Mouse (Mus musculus): ENCODE data around the gene Prpf19. TPM values are rescaled to one million over a fixed set of nuclear protein-coding genes. Genes with fewer than 3 reads are reported as not detected.

The Prpf19 gene
- polyA plus RNA-seq, 1 experiment from 2014 or later = 48.8 TPM

DNA sequence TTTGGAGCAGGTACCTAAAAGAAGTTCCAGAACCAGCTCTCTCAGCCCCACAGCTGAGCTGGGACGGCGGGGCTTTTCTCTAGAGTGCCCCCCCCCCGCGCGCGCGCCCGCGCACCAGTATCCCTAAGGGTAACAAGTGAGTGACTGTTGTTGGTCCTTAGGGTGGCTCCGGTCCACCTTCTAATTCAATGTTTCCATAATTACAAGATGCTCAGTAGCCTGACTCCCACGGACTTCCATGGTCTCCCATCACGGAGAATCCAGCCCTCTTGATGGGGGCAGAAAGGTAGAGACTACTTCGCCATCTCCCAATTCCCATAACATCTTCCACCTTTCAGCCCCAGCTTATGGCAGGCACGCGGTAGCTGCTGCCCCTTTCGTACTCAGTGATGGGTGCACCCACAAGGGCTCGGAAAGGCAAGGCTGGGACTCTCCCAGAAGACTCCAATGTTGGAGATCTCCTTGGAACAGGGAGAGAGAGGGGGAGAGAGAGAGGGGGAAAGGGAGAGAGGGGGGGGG is 26.3 kb upstream of the Prpf19 start:
- peak overlapping the region; percentile 90 for H3K4me2 ChIP-seq (ENCODE audit: low read depth, low read length)
- peaks cover 14% of the 10 kb centered on the region; the same call in 1 of the 2 replicates for H3K4me1 ChIP-seq (ENCODE audit: control insufficient read depth, insufficient read depth, low read length)
- H3K4me3 ChIP-seq (ENCODE audit: low read depth, low read length) = peak overlapping the region; percentile 88
- ATAC-seq (ENCODE audit: low read depth) = peak; percentile 39
- no peaks in the 10 kb centered on the region for H3K27me3 ChIP-seq (ENCODE audit: control insufficient read depth, insufficient read depth, low read length)
- peak overlapping the region; percentile 96 for H3K9ac ChIP-seq (replicated peaks; ENCODE audit: low read depth, low read length)
- H3K27ac ChIP-seq (ENCODE audit: low read depth, low read length) = peak overlapping the region; percentile 92
- 0% methylated on average over 17 of the region's 17 CpGs for WGBS
- peaks cover 48% of the 10 kb centered on the region for H3K36me3 ChIP-seq (ENCODE audit: control insufficient read depth, insufficient read depth, low read length)
- no peaks in the 10 kb centered on the region for H3K9me3 ChIP-seq (ENCODE audit: control insufficient read depth, low read length)

- 0% methylated on average over 43 of the region's 43 CpGs for WGBS
- Histone ChIP-seq H3K36me3 (ENCODE audit: control insufficient read depth, insufficient read depth, low read length) (peaks cover 46% of the 10 kb centered on the region), H3K4me1 (ENCODE audit: control insufficient read depth, insufficient read depth, low read length) (peaks cover 14% of the 10 kb centered on the region; the same call in 1 of the 2 replicates), H3K4me3 (ENCODE audit: low read depth, low read length) (peak overlapping the region; percentile 88), H3K9me3 (ENCODE audit: control insufficient read depth, low read length) (no peaks in the 10 kb centered on the region), H3K27ac (ENCODE audit: low read depth, low read length) (peak overlapping the region; percentile 92), H3K27me3 (ENCODE audit: control insufficient read depth, insufficient read depth, low read length) (no peaks in the 10 kb centered on the region), H3K4me2 (ENCODE audit: low read depth, low read length) (peak overlapping the region; percentile 90), H3K9ac (replicated peaks; ENCODE audit: low read depth, low read length) (peak overlapping the region; percentile 96)
- ATAC-seq (ENCODE audit: low read depth) = peak; percentile 96
Measured at GRCm38 (mm10) chr19:10869241-10869885, 25.7 kb upstream of the Prpf19 start.

DNA sequence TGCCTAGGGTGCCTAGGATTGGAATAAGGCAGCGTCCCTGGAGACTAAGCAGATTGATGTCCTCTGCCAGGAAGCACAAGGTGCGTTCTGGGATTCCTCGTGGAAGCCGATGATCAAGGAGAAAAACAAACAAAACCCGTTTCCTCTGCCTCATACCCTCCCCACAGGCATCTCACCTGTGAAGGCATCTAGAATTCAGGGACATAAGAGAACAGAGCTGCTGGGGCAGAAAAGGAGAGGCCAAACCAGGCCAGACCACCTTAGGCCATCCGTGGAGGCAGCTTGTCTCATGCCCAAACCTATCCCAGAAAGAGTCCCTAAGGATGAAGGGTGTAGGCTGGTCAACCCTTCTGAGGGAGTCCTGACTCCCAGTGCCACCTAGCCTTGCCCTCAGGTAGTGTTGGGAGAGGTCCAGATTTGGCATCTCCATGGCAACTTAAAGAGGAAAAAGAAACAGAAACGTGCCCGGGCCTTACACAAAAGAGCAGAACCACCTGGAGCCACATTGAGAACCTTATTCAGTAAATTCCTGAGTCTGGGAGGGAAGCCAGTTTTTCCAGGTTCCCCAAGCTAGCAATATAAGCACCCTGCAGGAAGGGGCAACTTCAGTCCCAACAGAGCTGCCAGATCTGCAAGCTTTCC is 25.0 kb upstream of the Prpf19 start, which contains the start of gene Tmem132a:
Tmem132a (minus strand) TSS at position 55 of the 642 bp plus-strand sequence.
- 2% methylated on average over 8 of the region's 8 CpGs for WGBS
- Histone ChIP-seq H3K27ac (ENCODE audit: low read depth, low read length) (peak within 1 kb of the TSS; percentile 92), H3K36me3 (ENCODE audit: control insufficient read depth, insufficient read depth, low read length) (peaks cover 40% of the 10 kb centered on the region), H3K9ac (replicated peaks; ENCODE audit: low read depth, low read length) (peak within 1 kb of the TSS; percentile 96), H3K4me3 (ENCODE audit: low read depth, low read length) (peak within 1 kb of the TSS; percentile 88), H3K4me1 (ENCODE audit: control insufficient read depth, insufficient read depth, low read length) (peaks cover 14% of the 10 kb centered on the region; the same call in 1 of the 2 replicates), H3K9me3 (ENCODE audit: control insufficient read depth, low read length) (no peaks in the 10 kb centered on the region), H3K4me2 (ENCODE audit: low read depth, low read length) (peak within 1 kb of the TSS; percentile 90), H3K27me3 (ENCODE audit: control insufficient read depth, insufficient read depth, low read length) (no peaks in the 10 kb centered on the region)
- ATAC-seq (ENCODE audit: low read depth) = peak; percentile 38

- 88% methylated on average over 3 of the region's 3 CpGs for WGBS
- ATAC-seq (ENCODE audit: low read depth) = no peak
- H3K27me3 ChIP-seq (ENCODE audit: control insufficient read depth, insufficient read depth, low read length) = no peaks in the 10 kb centered on the region
- H3K4me1 ChIP-seq (ENCODE audit: control insufficient read depth, insufficient read depth, low read length) = peaks cover 14% of the 10 kb centered on the region; the same call in 1 of the 2 replicates
- no peak overlapping the region for H3K4me2 ChIP-seq (ENCODE audit: low read depth, low read length)
- H3K4me3 ChIP-seq (ENCODE audit: low read depth, low read length) = no peak overlapping the region
- no peak overlapping the region for H3K9ac ChIP-seq (replicated peaks; ENCODE audit: low read depth, low read length)
- H3K36me3 ChIP-seq (ENCODE audit: control insufficient read depth, insufficient read depth, low read length) = peaks cover 33% of the 10 kb centered on the region
- H3K9me3 ChIP-seq (ENCODE audit: control insufficient read depth, low read length) = no peaks in the 10 kb centered on the region
- no peak overlapping the region for H3K27ac ChIP-seq (ENCODE audit: low read depth, low read length)
Measured at GRCm38 (mm10) chr19:10870676-10871075, 24.4 kb upstream of the Prpf19 start.

DNA sequence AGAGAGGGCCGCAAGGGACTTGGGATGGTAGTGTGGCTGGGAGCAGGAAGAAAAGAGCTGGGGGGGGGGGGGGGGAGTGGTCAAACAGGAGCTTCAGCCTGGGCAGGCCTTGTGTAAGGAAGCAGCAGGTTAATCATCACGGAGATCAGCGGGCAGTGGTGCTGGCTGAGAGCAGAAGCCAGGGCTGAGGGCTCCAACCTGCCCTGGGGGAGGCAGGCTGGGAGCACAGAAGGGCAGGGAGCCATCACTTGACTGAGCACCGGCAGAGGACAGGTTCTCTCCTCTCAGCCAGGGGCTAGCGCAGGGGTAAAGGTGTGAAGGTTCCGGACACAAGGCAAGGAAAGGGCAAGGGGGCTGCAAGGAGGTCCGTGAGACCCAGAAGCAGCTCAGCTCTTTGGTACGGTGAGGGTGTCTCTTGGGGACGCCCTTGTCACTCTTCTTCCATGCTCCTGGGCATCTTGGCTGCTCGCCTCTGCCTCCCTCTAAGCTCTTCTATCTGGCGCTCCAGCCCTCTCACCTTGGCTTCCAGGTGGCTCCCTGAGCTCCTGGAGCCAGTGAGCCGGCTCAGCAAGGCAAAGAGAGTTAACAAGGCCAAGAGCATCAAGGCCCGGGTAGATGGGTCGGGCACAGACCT is 23.6 kb upstream of the Prpf19 start:
- Histone ChIP-seq H3K27me3 (ENCODE audit: control insufficient read depth, insufficient read depth, low read length) (no peaks in the 10 kb centered on the region), H3K9ac (replicated peaks; ENCODE audit: low read depth, low read length) (no peak overlapping the region), H3K36me3 (ENCODE audit: control insufficient read depth, insufficient read depth, low read length) (peaks cover 28% of the 10 kb centered on the region), H3K27ac (ENCODE audit: low read depth, low read length) (no peak overlapping the region), H3K9me3 (ENCODE audit: control insufficient read depth, low read length) (no peaks in the 10 kb centered on the region), H3K4me1 (ENCODE audit: control insufficient read depth, insufficient read depth, low read length) (peaks cover 14% of the 10 kb centered on the region; the same call in 1 of the 2 replicates), H3K4me2 (ENCODE audit: low read depth, low read length) (no peak overlapping the region), H3K4me3 (ENCODE audit: low read depth, low read length) (no peak overlapping the region)
- 81% methylated on average over 14 of the region's 14 CpGs for WGBS
- ATAC-seq (ENCODE audit: low read depth) = no peak

GRCm38 (mm10) chr19:10878201-10878837 is 16.7 kb upstream of the Prpf19 start:
- 94% methylated on average over 7 of the region's 7 CpGs for WGBS
- ATAC-seq (ENCODE audit: low read depth) = no peak
- H3K9ac ChIP-seq (replicated peaks; ENCODE audit: low read depth, low read length) = no peak overlapping the region

DNA sequence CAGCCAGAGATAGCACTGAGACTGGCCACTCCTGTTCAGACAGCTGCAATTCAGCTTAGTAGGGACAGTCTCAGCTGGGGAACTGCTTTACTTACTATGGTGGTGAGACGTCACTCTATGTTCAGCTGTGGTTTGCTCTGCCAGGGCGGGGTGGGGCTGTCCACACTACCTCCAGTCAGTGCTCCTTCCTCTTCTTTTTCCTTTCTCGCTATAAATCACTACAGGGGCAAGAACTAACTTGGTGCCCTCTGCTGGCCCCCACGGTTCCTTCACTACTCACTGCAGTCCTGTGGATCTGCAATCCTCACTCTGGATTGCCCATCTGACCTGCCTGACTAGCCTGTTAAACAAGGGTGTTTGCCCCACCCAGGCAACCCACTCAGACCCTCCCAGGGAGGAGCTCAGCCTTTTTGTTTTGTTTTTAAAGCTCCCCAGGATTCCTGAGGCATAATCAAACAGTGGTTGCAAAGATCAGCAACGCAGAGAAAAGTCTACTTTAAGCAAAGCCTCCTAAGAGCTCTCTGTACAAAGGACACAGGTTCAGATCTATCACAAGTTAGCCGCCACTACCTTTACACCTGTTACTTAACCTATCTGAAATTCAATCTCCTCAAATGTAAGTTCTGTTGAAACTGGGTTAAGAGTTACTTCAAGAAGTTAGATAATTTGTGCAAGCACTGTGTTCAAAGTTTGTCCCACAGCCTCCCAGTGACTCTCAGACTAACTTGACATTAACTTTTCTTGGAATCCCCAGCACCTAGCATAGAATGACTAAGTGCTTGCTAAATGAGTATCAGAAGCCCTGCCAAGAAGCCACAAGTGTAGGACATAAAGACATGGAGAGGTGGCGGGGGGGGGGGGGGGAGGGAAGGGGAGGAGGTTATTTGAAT is 14.7 kb upstream of the Prpf19 start:
- Histone ChIP-seq H3K4me2 (ENCODE audit: low read depth, low read length) (peak overlapping the region; percentile 89), H3K27me3 (ENCODE audit: control insufficient read depth, insufficient read depth, low read length) (no peaks in the 10 kb centered on the region), H3K4me1 (ENCODE audit: control insufficient read depth, insufficient read depth, low read length) (peaks cover 9% of the 10 kb centered on the region; the same call in 1 of the 2 replicates), H3K4me3 (ENCODE audit: low read depth, low read length) (peak overlapping the region; percentile 45), H3K36me3 (ENCODE audit: control insufficient read depth, insufficient read depth, low read length) (no peaks in the 10 kb centered on the region), H3K27ac (ENCODE audit: low read depth, low read length) (no peak overlapping the region), H3K9me3 (ENCODE audit: control insufficient read depth, low read length) (no peaks in the 10 kb centered on the region), H3K9ac (replicated peaks; ENCODE audit: low read depth, low read length) (peak overlapping the region; percentile 65; the same call in 1 of the 2 replicates)
- no peak for ATAC-seq (ENCODE audit: low read depth)
- WGBS = 35% methylated on average over 7 of the region's 7 CpGs

More at GRCm38 (mm10) chr19:10878201-10878837, 16.7 kb upstream of the Prpf19 start:
- no peak overlapping the region for H3K27ac ChIP-seq (ENCODE audit: low read depth, low read length)
- peaks cover 9% of the 10 kb centered on the region; the same call in 1 of the 2 replicates for H3K4me1 ChIP-seq (ENCODE audit: control insufficient read depth, insufficient read depth, low read length)
- peaks cover 8% of the 10 kb centered on the region; the same call in 1 of the 2 replicates for H3K36me3 ChIP-seq (ENCODE audit: control insufficient read depth, insufficient read depth, low read length)
- no peak overlapping the region for H3K4me2 ChIP-seq (ENCODE audit: low read depth, low read length)
- no peaks in the 10 kb centered on the region for H3K9me3 ChIP-seq (ENCODE audit: control insufficient read depth, low read length)
- no peak overlapping the region for H3K4me3 ChIP-seq (ENCODE audit: low read depth, low read length)
- H3K27me3 ChIP-seq (ENCODE audit: control insufficient read depth, insufficient read depth, low read length) = no peaks in the 10 kb centered on the region

DNA sequence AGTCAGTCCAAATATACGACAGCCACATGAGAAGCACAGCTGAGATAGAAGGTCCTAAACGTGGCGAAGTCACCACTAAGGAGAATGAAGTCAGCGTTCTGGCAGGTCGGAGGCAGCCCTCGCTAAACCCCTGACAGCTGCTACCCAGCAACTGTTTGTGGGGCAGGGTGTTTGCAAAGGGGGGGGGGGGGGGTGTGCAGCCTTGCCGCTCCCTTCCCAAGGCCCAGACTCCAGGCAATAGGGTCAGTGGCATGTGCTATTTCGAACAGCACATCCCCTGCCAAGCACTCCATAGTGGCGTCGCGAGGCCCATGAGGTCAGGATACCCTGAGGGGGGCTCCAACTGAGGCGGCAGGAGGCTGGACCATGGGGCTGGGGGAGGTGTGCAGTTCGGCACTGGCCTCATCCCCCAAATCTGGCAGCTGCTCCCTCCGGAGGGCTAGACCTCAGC is 14.0 kb upstream of the Prpf19 start:
- H3K4me1 ChIP-seq (ENCODE audit: control insufficient read depth, insufficient read depth, low read length) = peaks cover 9% of the 10 kb centered on the region; the same call in 1 of the 2 replicates
- no peaks in the 10 kb centered on the region for H3K27me3 ChIP-seq (ENCODE audit: control insufficient read depth, insufficient read depth, low read length)
- peak overlapping the region; percentile 89 for H3K4me2 ChIP-seq (ENCODE audit: low read depth, low read length)
- H3K27ac ChIP-seq (ENCODE audit: low read depth, low read length) = peak overlapping the region; percentile 98
- peak overlapping the region; percentile 65 for H3K9ac ChIP-seq (replicated peaks; ENCODE audit: low read depth, low read length)
- H3K9me3 ChIP-seq (ENCODE audit: control insufficient read depth, low read length) = no peaks in the 10 kb centered on the region
- peak; percentile 77 for ATAC-seq (ENCODE audit: low read depth)
- 1% methylated on average over 14 of the region's 14 CpGs for WGBS
- H3K36me3 ChIP-seq (ENCODE audit: control insufficient read depth, insufficient read depth, low read length) = no peaks in the 10 kb centered on the region
- peak overlapping the region; percentile 45 for H3K4me3 ChIP-seq (ENCODE audit: low read depth, low read length)

Data from neural tube, embryonic 14.5 days (tissue).